Mouse (Mus musculus) small intestine, adult 2 months (tissue): ENCODE results near the gene Myl6. TPM values are rescaled to one million over a fixed set of nuclear protein-coding genes. Genes with fewer than 3 reads are reported as not detected.

Source experiments
- H3K27ac ChIP-seq: fragments of 200-500 bp; 2 replicates; pipeline ENCODE4 v1.5.1; 2012; ENCODE audit warnings: low read depth, low read length, control low read depth, inconsistent platforms; ENCODE audit not compliant: insufficient read depth
- H3K27me3 ChIP-seq: fragments of 200-500 bp; 2 replicates; pipeline ENCODE4 v1.6.1; 2012; ENCODE audit warnings: mild to moderate bottlenecking, moderate library complexity, low read length, inconsistent platforms; ENCODE audit not compliant: control insufficient read depth, insufficient read depth
- H3K36me3 ChIP-seq: fragments of 200-500 bp; 2 replicates; pipeline ENCODE4 v1.6.1; 2012; ENCODE audit warnings: mild to moderate bottlenecking, low read length, control low read depth, inconsistent platforms; ENCODE audit not compliant: control insufficient read depth, insufficient read depth
- H3K4me1 ChIP-seq: fragments of 200-500 bp; 2 replicates; pipeline ENCODE4 v1.6.1; 2012; ENCODE audit warnings: low read length, inconsistent platforms, mixed read lengths; ENCODE audit not compliant: control insufficient read depth, insufficient read depth, insufficient read length
- H3K4me3 ChIP-seq: fragments of 200-500 bp; 2 replicates; pipeline ENCODE4 v1.5.1; 2012; ENCODE audit warnings: low read depth, mild to moderate bottlenecking, control low read depth, inconsistent platforms, low read length, moderate library complexity
- CTCF ChIP-seq: fragments of 200-500 bp; IDR thresholded peaks from 2 replicates; pipeline ENCODE4 v1.5.1; 2012; ENCODE audit warnings: low read depth, mild to moderate bottlenecking, control low read depth, inconsistent platforms, low read length, moderate library complexity, mixed read lengths; ENCODE audit not compliant: insufficient replicate concordance, insufficient read length; ENCODE audit errors: extremely low read depth
- POLR2A ChIP-seq: fragments of 200-500 bp; IDR thresholded peaks from 2 replicates; pipeline ENCODE4 v1.6.1; 2012; ENCODE audit warnings: low read depth, mild to moderate bottlenecking, control low read depth, inconsistent platforms, low read length, moderate library complexity
- WGBS: fragments of 180-500 bp; shearing (Covaris S2); methylation state at CpG from one replicate; pipeline ENCODE4 v1.1.7; 2018; 5-methylcytosine and 5-hydroxymethylcytosine counted together
- polyA plus RNA-seq: library from polyadenylated mRNA; depleted of rRNA; stranded (reverse); fragments of >200 nt; gene quantifications from 2 replicates; pipeline ENCODE4 v1.2.3, GENCODE M21; 2012

The Myl6 gene
- polyA plus RNA-seq, 1 experiment: 749 TPM

- Histone ChIP-seq H3K27ac (peak within 1 kb of the TSS; percentile 88), H3K4me3 (peak within 1 kb of the TSS; percentile 88), H3K4me1 (no peaks in the 10 kb centered on the region), H3K27me3 (no peaks in the 10 kb centered on the region), H3K36me3 (peaks cover 16% of the 10 kb centered on the region)
- WGBS: under 1% methylated on average over 78 of the region's 86 CpGs
- TF ChIP-seq POLR2A: no peak
- TF ChIP-seq CTCF: peak; percentile 31; the same call in 1 of the 2 replicates
Measured at GRCm38 (mm10) chr10:128458719-128459408, 35.1 kb downstream of the Myl6 start, which contains the start of gene Smarcc2. Gene Smarcc2, plus strand, starts transcription at chr10:128459248.

GRCm38 (mm10) chr10:128458348-128458718, 35.6 kb downstream of the Myl6 start:
- TF ChIP-seq CTCF (no peak), POLR2A (no peak)
- Histone ChIP-seq H3K4me3 (peak overlapping the region; percentile 88), H3K27me3 (no peaks in the 10 kb centered on the region), H3K4me1 (no peaks in the 10 kb centered on the region), H3K27ac (peak overlapping the region; percentile 57), H3K36me3 (peaks cover 11% of the 10 kb centered on the region)
- WGBS: under 1% methylated on average over 29 of the region's 29 CpGs

- Histone ChIP-seq H3K27ac (no peak overlapping the region), H3K36me3 (peaks cover 8% of the 10 kb centered on the region), H3K27me3 (no peaks in the 10 kb centered on the region), H3K4me3 (no peak overlapping the region), H3K4me1 (no peaks in the 10 kb centered on the region)
- WGBS: 93% methylated on average over 6 of the region's 6 CpGs
- no peak for TF ChIP-seq POLR2A
- no peak for TF ChIP-seq CTCF
Measured at GRCm38 (mm10) chr10:128457676-128458075, 36.3 kb downstream of the Myl6 start.

- WGBS: 4% methylated on average over 6 of the region's 6 CpGs
- Histone ChIP-seq H3K27me3 (no peaks in the 10 kb centered on the region), H3K4me1 (no peaks in the 10 kb centered on the region), H3K27ac (no peak overlapping the region), H3K36me3 (no peaks in the 10 kb centered on the region), H3K4me3 (no peak overlapping the region)
- TF ChIP-seq CTCF (peak; percentile 44; the same call in 1 of the 2 replicates), POLR2A (no peak)
Measured at GRCm38 (mm10) chr10:128455280-128455679, 38.7 kb downstream of the Myl6 start.

- no peak overlapping the region for H3K4me3 ChIP-seq
- TF ChIP-seq POLR2A: no peak
- no peak for TF ChIP-seq CTCF
- no peaks in the 10 kb centered on the region for H3K36me3 ChIP-seq
- WGBS: 88% methylated on average over 3 of the region's 3 CpGs
- no peaks in the 10 kb centered on the region for H3K27me3 ChIP-seq
- no peak overlapping the region for H3K27ac ChIP-seq
- no peaks in the 10 kb centered on the region for H3K4me1 ChIP-seq
Measured at GRCm38 (mm10) chr10:128454471-128454870, 39.5 kb downstream of the Myl6 start.

GRCm38 (mm10) chr10:128451014-128451413, 42.9 kb downstream of the Myl6 start:
- H3K4me3 ChIP-seq: no peak overlapping the region
- WGBS: 84% methylated on average over 6 of the region's 6 CpGs
- H3K27me3 ChIP-seq: no peaks in the 10 kb centered on the region
- no peak for TF ChIP-seq POLR2A
- TF ChIP-seq CTCF: no peak
- H3K4me1 ChIP-seq: no peaks in the 10 kb centered on the region
- no peaks in the 10 kb centered on the region for H3K36me3 ChIP-seq
- H3K27ac ChIP-seq: no peak overlapping the region

GRCm38 (mm10) chr10:128445407-128445806, 48.5 kb downstream of the Myl6 start:
- no peak overlapping the region for H3K27ac ChIP-seq

More at GRCm38 (mm10) chr10:128445407-128445806, 48.5 kb downstream of the Myl6 start:
- no peaks in the 10 kb centered on the region for H3K27me3 ChIP-seq
- H3K36me3 ChIP-seq: peaks cover 1% of the 10 kb centered on the region; the same call in 1 of the 2 replicates
- H3K4me3 ChIP-seq: no peak overlapping the region
- no peaks in the 10 kb centered on the region for H3K4me1 ChIP-seq
- TF ChIP-seq CTCF (no peak), POLR2A (no peak)
- WGBS: 76% methylated on average over 4 of the region's 4 CpGs
